Mouse (Mus musculus) brain, embryonic 14.5 days (tissue): ENCODE data around the gene Eif3m.

Experiments
- CTCF ChIP-seq: fragments of 200-500 bp; IDR thresholded peaks from 2 replicates; pipeline ENCODE4 v1.5.1; 2012; ENCODE audit warnings: inconsistent platforms, mild to moderate bottlenecking, moderate library complexity, borderline replicate concordance; ENCODE audit not compliant: insufficient read depth, insufficient read length; ENCODE audit errors: extremely low read depth
- POLR2A ChIP-seq: fragments of 200-500 bp; IDR thresholded peaks from 2 replicates; pipeline ENCODE4 v1.6.1; 2012; ENCODE audit warnings: mild to moderate bottlenecking, inconsistent platforms, borderline replicate concordance; ENCODE audit not compliant: poor library complexity, insufficient read depth, insufficient read length, severe bottlenecking; ENCODE audit errors: extremely low read depth

GRCm38 (mm10) chr2:105036401-105037070 lies 19.7 kb upstream of the Eif3m start:
- no peak for TF ChIP-seq POLR2A
- TF ChIP-seq CTCF: no peak
